Mouse (Mus musculus) urinary bladder, postnatal 36 days (tissue): ENCODE data around the gene Ryr3.

Experiments used
- DNase-seq, 2 experiments: peaks; one replicate each; pipeline ENCODE4 v3.0.0; 2022; ENCODE audit warnings: low spot score in 2 of 2, mixed read lengths in 1 of 2

Gene Ryr3

DNA sequence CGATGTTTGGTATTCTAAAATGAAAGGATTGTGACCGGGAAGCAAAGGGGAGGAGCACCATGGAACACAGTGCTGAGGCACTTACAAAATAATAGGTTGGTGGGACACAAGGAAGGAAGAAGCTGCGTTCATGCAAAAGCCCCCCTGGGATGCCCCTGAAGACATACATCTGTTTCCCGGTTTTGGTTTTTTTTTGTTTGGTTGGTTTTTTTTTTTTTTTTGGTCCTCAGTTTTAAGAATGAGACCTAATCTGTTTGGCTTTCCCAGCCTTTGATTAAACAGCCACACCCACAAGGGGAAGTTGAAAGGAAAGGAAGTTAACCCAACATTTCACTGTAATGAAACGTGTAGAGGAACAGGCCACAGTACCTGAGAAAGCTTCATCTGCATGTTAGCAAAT lies 560.8 kb downstream of the Ryr3 start:
- no peak for DNase-seq

DNA sequence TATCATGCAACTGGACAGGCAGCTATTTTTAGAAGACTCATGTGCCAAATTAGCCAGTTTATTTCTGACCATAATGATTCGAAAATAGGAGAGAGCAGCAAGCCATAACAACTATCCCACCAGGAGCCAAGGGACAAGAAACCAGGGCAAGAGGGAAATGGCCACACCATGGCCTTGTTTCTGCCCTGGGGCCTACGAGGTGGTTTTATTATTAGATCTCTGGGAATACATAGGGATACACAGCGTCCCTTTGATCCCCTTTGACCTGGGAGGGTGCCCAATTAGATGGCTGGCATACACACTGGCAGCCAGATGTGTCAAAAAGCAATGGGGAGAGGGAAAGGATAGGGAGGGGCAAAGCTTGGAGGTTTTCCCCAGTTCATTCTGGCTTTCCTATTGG lies 563.1 kb downstream of the Ryr3 start:
- no peak for DNase-seq

GRCm38 (mm10) chr2:112637206-112637605 lies 579.7 kb downstream of the Ryr3 start:
- DNase-seq: no peak

- DNase-seq: no peak
These were observed 584.4 kb downstream of the Ryr3 start for GRCm38 (mm10) chr2:112632536-112632935.

DNA sequence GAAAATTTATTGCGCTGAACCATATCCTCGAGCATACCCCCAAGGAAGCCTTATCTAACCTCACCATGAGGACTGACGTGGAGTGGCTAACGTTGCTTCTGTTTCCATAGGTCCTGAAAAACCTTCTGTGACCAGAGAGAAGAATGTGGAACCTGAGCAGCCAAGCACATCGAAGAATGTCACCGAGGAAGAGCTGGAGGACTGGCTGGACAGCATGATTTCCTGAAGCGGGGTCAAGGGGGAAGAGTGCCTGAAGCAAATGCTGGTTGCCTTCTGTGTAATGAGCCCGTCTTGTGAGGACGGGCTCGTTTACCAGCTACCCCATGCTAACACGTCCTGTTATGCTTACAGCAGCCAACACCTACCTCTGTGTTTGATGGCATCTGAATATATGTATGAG lies 586.2 kb downstream of the Ryr3 start:
- no peak for DNase-seq

DNA sequence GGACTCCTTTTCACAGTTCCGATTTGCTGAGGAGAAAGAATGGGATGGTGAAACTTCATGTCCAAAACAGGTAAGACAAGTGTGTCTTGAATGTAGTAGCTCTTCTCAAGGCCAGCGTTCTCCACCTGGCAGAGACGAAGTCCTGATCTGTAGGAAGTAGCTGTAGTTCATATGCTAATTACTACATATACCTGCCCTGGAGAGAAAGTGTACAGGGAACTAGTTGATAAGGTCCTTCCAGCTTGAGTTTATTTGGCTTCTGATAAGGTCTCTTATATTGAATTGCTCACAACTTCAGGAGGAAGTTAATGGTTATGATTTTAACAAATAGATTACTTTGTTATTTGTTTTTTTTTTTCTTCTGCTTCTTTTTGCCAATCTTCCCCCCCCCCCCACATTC lies 591.7 kb downstream of the Ryr3 start:
- DNase-seq: no peak

DNA sequence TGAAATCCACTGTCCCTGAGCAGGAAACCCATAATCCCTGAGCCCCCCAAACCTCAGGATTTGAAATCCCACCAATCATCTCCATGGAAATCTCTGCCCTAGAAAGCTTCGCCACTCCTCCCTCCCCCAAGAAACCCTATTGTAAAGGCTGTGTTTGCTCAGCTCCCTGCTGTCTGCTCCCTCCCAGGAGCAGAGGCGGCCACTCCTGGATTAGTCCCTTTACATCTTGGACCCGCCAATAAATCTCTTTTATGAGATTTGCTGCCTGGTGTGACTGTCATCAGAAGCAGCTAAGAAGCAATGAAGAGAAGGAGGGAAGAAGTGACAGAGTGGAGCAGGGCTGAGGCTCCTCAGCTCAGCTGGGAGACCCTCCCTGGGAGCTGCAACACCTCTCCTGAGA lies 599.7 kb downstream of the Ryr3 start:
- no peak for DNase-seq

DNA sequence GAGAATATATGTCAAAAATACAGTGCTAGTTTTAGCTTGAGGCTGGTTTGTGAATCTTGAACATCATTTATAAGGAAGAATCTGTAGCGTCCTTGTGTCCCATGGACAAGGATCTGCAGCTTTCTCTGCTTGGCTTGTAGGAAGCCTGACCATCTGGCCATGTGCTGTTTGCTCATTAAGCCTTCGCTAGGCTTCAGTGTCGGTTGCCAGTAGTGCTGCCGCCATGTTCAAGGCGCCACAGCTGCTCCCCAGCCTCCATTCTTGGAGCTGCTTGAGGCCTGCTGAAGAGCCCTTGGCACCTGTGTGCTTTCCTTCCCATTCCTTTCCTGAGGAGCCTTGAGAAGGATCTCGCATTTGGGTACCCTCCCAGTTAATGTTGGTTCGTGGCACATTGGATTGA lies 602.5 kb downstream of the Ryr3 start:
- no peak for DNase-seq

GRCm38 (mm10) chr2:112612628-112613027 lies 604.3 kb downstream of the Ryr3 start:
- no peak for DNase-seq

GRCm38 (mm10) chr2:112606536-112606935 lies 610.4 kb downstream of the Ryr3 start:
- DNase-seq: no peak

DNA sequence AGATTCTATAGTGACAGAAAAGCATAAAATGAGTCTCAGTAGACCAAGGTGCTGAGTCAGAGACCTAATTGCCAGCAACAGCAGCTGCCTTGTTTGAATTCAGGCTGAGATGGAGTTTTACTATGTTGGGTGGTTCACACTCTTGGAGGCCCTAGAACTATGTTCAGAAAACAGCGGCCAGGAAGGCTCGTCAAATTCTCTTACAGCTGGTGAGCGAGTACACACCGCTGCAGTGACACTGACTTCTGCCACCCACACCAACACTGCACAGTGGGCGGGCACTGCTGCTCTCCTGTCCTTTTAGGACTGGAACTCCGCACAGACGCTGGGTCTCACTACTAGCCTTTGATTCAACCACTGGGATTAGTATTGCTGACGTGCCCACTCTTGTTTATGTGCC lies 614.4 kb downstream of the Ryr3 start:
- DNase-seq: no peak

GRCm38 (mm10) chr2:112600222-112600621 lies 616.7 kb downstream of the Ryr3 start:
- DNase-seq: no peak

DNA sequence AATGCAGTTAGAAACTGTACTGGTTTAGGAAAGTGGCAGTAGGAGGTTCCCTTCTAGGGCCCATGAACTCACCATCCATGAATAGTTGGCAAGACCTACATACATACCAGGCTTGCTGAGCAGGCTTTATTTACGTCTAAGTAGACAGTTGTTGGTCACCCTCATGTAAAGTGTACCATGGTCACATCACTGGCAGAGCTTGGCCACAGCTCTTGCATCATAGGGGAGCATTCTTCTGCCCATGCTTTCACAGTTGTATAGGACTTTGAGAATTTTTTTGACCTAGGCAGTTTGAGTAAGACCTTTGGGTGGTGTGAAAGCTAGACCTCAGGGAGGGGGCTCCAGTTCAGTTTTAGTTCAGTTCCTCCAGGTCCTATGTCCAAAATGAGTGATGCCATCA lies 619.8 kb downstream of the Ryr3 start:
- no peak for DNase-seq

GRCm38 (mm10) chr2:112596415-112596814 lies 620.5 kb downstream of the Ryr3 start:
- no peak for DNase-seq

DNA sequence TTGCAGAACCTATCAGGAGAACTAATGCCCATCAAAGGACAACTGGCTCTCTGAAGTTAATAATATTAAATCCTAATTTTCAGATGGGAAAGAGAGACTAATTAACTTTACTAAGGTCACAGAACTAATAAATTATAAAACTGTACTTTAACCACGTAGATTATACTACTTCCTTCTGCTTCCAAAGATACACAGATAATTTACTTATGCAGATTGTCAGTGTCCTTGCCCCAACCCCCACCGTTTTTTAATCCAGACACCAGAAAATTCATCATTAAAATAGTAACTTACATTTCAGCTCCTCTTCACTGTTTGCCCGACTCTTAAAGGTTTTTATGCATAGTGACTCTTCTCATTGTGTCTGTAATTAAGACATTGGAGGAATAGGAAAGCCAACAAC lies 621.1 kb downstream of the Ryr3 start:
- DNase-seq: no peak

DNA sequence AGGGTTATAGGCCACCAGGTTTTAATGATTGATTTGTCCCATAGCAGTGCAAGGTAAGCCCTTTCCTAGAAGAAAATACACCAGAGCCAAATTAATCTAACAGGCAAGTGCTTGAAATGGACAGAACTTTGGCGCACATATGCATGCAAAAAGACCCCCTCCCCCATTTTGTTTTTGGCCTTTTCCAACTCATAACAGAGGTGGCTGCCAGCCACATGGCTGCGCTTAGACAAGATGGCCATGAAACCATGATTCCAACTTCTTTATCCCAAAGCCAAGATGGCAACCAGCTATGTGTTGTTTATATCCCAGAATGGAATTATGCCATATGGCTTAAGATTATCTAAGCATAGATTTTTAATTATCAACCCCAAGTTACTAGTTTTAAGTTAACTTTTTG lies 623.1 kb downstream of the Ryr3 start:
- no peak for DNase-seq

DNA sequence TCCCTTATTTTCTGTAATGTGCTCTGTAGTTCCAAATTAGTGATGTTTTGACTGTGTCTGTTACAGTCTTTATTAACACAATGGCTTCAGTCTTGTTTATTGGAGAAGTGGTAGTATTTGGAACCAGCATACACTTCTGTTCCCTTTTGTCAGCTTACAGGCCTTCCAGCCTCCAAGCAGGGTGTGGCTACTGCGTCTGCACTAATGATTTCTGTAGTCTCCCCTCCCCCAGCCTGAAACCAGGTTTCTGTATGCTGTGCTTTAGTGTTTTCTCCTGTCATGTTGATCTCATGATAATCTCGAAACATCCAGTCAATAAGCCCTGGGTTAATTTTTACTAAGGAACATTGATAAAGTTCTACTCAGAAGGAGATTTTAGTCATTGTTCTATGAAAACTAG lies 623.6 kb downstream of the Ryr3 start:
- DNase-seq: no peak

DNA sequence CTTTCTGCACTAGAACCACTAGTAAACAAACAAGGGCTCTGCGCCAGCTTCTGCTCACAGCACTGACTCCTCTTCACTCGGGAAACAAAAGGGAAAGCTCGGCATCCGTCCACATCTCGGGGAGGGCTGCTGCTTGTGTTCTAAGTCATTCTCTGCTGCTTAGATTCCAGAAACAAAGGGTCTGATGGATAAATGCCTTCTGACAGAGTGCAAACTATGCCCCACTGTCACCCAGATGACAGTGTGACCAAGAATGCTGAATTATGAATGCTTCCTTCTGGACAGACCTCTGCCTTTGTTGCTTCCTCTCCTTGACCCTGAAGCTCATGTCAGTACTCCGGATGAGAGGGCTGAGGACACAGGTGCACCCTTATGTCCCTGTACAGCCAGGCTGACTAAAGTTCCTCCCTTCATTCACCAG lies 625.4 kb downstream of the Ryr3 start:
- DNase-seq: no peak

GRCm38 (mm10) chr2:112590985-112591384 lies 625.9 kb downstream of the Ryr3 start:
- no peak for DNase-seq
